Mouse (Mus musculus) kidney, embryonic 16.5 days (tissue): ENCODE measurements around the gene Tango6. TPM values are rescaled to one million over a fixed set of nuclear protein-coding genes. Genes with fewer than 3 reads are reported as not detected.

Source experiments
- ATAC-seq: fragments of 200-750 bp; cut with Nextera tagmentation; 2 replicates; pipeline ENCODE4 v1.8.0; 2017; ENCODE audit warnings: moderate TSS enrichment; ENCODE audit not compliant: low FRiP score, low TSS enrichment
- H3K27ac ChIP-seq: fragments of 300-500 bp; sonication (generic); 2 replicates; pipeline ENCODE4 v1.5.1; 2014; ENCODE audit warnings: low read length
- H3K27me3 ChIP-seq: fragments of 300-500 bp; sonication (generic); 2 replicates; pipeline ENCODE4 v1.6.1; 2014; ENCODE audit warnings: low read length, control low read depth, mixed read lengths; ENCODE audit not compliant: insufficient read depth
- H3K36me3 ChIP-seq: fragments of 300-500 bp; sonication (generic); 2 replicates; pipeline ENCODE4 v1.6.1; 2014; ENCODE audit warnings: low read length, control low read depth, mixed read lengths; ENCODE audit not compliant: insufficient read depth
- H3K4me1 ChIP-seq: fragments of 300-500 bp; sonication (generic); 2 replicates; pipeline ENCODE4 v1.6.1; 2014; ENCODE audit warnings: low read length, control low read depth, mixed read lengths; ENCODE audit not compliant: insufficient read depth
- H3K4me2 ChIP-seq: fragments of 300-500 bp; sonication (generic); replicated peaks from 2 replicates; pipeline ENCODE4 v1.6.1; 2014; ENCODE audit warnings: low read depth, low read length
- H3K4me3 ChIP-seq: fragments of 300-500 bp; sonication (generic); 2 replicates; pipeline ENCODE4 v1.5.1; 2014; ENCODE audit warnings: mild to moderate bottlenecking, low read length
- H3K9ac ChIP-seq: fragments of 300-500 bp; sonication (generic); replicated peaks from 2 replicates; pipeline ENCODE4 v1.6.1; 2014; ENCODE audit warnings: low read length
- H3K9me3 ChIP-seq: fragments of 300-500 bp; sonication (generic); 2 replicates; pipeline ENCODE4 v1.6.1; 2016; ENCODE audit warnings: low read length, control low read depth
- WGBS: fragments of 180-500 bp; shearing (Covaris S2); extraction: QIAGEN DNeasy Blood & Tissue Kit; methylation state at CpG from one replicate; pipeline ENCODE4 v1.1.7; 2014; 5-methylcytosine and 5-hydroxymethylcytosine counted together
- polyA plus RNA-seq: library from polyadenylated mRNA; unstranded; fragments of >200 nt; fragmentation: Nextera tagmentation; extraction: Ambion mirVana; gene quantifications from 2 replicates; pipeline ENCODE4 v1.2.1, GENCODE M21; 2015

Tango6 gene
- polyA plus RNA-seq, 1 experiment from 2014 or later, result 13.3 TPM

DNA sequence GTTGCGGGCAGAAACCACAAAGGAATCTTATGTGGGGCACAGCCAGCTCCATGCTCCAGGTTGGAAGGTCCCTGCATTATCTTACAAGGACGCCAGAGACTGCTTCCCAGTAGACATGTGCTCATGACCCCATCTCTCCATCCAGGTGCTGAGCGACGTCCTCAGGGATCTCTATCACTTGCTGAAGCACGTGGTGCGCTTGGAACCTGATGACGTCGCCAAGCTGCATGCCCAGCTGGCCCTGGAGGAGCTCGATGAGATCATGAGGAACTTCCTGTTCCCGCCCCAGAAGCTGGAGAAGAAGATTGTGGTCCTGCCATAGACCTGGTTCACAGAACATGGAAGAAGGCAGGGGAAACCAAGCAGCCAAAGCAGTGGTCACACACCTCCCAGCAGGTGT lies 167.2 kb downstream of the Tango6 start:
- Histone ChIP-seq H3K9me3 (no peaks in the 10 kb centered on the region), H3K4me3 (no peak overlapping the region), H3K27ac (no peak overlapping the region), H3K4me2 (no peak overlapping the region), H3K9ac (no peak overlapping the region), H3K36me3 (peaks cover 4% of the 10 kb centered on the region; the same call in 1 of the 2 replicates), H3K27me3 (no peaks in the 10 kb centered on the region), H3K4me1 (peaks cover 10% of the 10 kb centered on the region)
- ATAC-seq, result no peak
- 86% methylated on average over 10 of the region's 10 CpGs for WGBS

DNA sequence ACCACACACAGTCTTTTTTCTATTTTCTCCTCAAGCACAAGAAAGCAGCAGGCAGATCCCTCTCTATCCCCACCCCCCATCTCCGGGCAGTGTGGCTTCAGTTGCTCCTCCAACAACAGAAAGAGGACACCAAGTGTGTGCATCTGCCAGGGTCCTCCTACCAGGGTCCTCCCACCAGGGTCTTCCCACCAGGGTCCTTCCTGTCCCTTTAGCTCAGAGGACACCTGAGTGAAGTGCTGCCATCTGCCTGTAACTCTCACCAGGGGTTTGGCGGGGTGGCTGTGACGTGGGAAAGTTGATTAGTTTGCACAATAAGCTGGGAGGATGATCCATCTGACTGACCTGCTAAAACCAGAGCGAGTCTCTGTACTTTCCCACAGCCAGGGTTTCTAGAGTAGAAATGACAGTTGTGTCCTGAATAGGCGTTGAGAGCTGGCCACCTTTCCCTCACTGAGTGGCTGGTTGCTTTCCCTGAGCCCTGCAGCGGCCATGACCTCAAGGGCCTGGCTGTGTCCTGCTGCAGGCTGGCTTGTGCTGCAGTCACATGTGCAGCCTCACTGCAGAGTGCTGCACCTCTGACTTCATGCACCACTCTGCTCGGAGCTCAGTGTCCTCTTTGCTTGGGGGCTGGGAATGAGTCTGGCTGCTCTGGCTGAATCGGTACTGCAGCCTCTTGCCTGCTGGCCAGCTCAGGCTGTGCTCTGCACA lies 171.8 kb downstream of the Tango6 start:
- Histone ChIP-seq H3K4me3 (no peak overlapping the region), H3K27me3 (no peaks in the 10 kb centered on the region), H3K4me1 (peaks cover 13% of the 10 kb centered on the region), H3K27ac (peak overlapping the region; percentile 79), H3K4me2 (no peak overlapping the region), H3K36me3 (peaks cover 4% of the 10 kb centered on the region; the same call in 1 of the 2 replicates), H3K9ac (peak overlapping the region; percentile 15; the same call in 1 of the 2 replicates), H3K9me3 (no peaks in the 10 kb centered on the region)
- ATAC-seq, result peak; percentile 74
- 32% methylated on average over 8 of the region's 8 CpGs for WGBS

DNA sequence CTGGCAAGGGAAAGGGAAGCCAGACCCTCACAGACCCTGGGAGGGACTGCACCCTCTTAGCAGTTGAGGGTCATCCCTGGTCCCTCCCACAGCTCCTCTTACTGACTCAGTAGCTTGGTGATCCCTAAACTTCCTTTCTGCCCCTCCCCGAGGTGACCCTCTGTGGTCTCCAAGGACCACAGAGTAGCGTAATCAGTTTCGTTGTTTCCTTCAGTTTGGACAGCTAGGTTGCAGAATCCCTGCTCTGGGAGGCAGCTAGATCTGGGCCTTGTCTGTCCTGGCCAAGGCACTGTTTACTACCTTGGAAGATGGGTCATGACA lies 172.3 kb downstream of the Tango6 start:
- WGBS, result 50% methylated on average over 3 of the region's 3 CpGs
- no peak overlapping the region for H3K4me3 ChIP-seq
- H3K9ac ChIP-seq, result no peak overlapping the region
- H3K4me2 ChIP-seq, result no peak overlapping the region
- peaks cover 13% of the 10 kb centered on the region for H3K4me1 ChIP-seq
- peaks cover 4% of the 10 kb centered on the region; the same call in 1 of the 2 replicates for H3K36me3 ChIP-seq
- no peaks in the 10 kb centered on the region for H3K9me3 ChIP-seq
- H3K27me3 ChIP-seq, result no peaks in the 10 kb centered on the region
- peak overlapping the region; percentile 79 for H3K27ac ChIP-seq
- ATAC-seq, result no peak; the same call in 1 of the 2 replicates

DNA sequence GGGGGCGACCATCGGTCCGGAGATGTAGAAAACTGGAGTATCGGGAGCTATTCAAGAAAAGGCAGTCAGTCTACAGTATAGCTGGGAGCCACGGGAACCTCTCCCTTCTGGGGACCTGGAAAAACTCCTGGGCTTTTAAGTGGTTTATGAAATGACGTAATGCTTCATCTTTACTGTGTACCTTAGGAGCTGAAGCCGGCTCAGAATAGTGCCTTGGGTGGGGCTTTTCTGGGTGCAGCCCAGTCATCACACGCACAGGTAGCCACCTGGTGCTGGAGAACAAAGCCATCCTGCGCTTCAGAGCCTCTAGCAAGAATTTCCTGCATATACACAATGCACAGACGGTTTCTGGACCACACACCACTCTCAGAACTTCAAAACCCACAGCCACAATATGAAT lies 180.0 kb downstream of the Tango6 start:
- Histone ChIP-seq H3K9me3 (no peaks in the 10 kb centered on the region), H3K27ac (no peak overlapping the region), H3K9ac (no peak overlapping the region), H3K4me1 (no peaks in the 10 kb centered on the region), H3K4me2 (no peak overlapping the region), H3K36me3 (no peaks in the 10 kb centered on the region), H3K4me3 (no peak overlapping the region), H3K27me3 (no peaks in the 10 kb centered on the region)
- ATAC-seq, result no peak
- WGBS, result 91% methylated on average over 10 of the region's 10 CpGs

DNA sequence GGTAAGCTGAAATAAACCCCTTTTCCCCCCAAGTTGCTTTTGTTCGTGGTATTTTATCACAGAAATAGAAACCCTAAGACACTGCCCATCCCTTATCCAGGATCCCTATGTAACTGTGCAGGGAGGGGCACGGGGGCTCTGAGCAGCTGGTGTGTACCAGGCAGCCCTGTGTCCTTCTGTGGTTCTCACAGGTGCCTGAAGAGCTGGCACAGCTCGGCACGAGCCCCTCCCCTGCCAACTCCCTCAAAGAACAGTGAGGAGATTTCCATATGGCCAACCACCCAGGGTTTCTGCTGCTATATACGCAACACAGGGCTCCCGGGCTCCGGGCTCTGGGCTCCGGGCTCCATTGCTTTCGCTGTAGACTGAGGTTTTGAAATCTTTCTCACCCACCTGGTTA lies 182.5 kb downstream of the Tango6 start:
- 83% methylated on average over 9 of the region's 9 CpGs for WGBS
- peaks cover 5% of the 10 kb centered on the region; the same call in 1 of the 2 replicates for H3K27me3 ChIP-seq
- H3K9me3 ChIP-seq, result no peaks in the 10 kb centered on the region
- H3K4me2 ChIP-seq, result no peak overlapping the region
- no peak overlapping the region for H3K9ac ChIP-seq
- H3K27ac ChIP-seq, result no peak overlapping the region
- H3K36me3 ChIP-seq, result no peaks in the 10 kb centered on the region
- H3K4me3 ChIP-seq, result no peak overlapping the region
- no peaks in the 10 kb centered on the region for H3K4me1 ChIP-seq
- no peak for ATAC-seq

DNA sequence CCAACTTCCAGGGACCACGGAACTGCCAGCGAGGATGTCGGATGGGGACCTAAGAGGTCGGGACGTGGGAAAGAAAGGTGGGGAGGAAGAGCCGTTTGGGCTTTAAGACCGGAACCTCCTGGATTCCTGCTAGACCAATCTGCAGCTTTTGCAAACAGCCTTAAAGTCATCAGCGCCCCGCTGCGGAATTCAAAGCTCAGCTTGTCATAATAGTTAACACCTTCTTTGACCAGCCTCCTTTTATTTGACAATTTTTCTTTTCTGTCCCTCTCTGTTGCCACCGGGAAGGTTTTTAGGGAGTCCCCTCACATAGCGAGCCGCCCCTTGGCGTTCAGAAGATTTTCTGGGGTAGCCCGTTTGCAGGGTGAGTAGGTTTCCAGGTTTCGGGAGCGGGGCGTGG lies 187.2 kb downstream of the Tango6 start, which contains the start of gene Has3:
TSS of gene Has3 (plus strand) at position 192 of the 400 bp plus-strand sequence.
- Histone ChIP-seq H3K9me3 (no peaks in the 10 kb centered on the region), H3K4me1 (peaks cover 24% of the 10 kb centered on the region), H3K27me3 (peaks cover 8% of the 10 kb centered on the region; the same call in 1 of the 2 replicates), H3K9ac (peak within 1 kb of the TSS; percentile 65), H3K4me2 (peak within 1 kb of the TSS; percentile 96), H3K4me3 (peak within 1 kb of the TSS; percentile 62), H3K27ac (no peak within 1 kb of the TSS), H3K36me3 (peaks cover 10% of the 10 kb centered on the region)
- WGBS, result under 1% methylated on average over 18 of the region's 18 CpGs
- no peak for ATAC-seq

DNA sequence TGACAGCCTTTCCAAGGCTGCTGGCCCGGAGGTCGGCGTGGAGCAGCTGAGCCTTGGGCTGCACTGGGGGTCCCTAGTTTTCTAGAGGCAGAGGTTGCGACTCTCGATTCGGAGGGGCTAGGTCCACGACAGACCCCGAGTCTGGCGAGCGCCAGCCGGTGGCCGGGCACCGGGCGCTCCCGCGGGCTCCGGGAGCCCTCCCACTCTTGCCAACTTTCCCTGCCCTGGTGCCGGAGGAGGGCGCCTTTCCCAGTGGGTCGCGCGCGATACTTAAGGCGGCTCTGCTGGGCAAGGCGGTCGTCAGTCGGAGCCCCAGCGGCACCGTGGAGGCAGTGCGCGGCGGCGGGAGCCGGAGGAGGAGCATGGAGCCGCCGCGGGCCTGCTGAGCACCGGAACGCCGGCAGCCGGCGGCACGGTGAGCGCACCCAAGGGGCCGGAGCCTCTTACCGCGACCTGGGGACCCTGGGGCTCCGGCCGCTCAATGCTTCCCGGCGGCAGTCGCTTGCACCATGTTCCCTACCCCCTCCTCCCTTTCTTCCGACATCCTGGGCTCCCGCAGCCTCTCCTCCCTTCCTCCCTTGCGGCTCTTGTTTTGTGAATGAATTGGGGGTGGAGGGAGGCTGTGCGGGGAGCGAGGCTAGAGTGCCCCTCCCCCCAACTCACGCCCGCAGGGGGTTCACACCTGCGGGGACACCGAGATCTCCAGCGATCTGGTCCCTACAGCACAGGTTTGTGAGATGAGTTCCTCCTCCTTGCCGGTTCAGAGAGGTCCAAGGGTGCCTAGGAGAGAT lies 187.9 kb downstream of the Tango6 start:
- ATAC-seq, result peak; percentile 72
- Histone ChIP-seq H3K27me3 (peaks cover 8% of the 10 kb centered on the region; the same call in 1 of the 2 replicates), H3K36me3 (peaks cover 10% of the 10 kb centered on the region), H3K4me1 (peaks cover 24% of the 10 kb centered on the region), H3K4me2 (peak overlapping the region; percentile 96), H3K9ac (peak overlapping the region; percentile 65), H3K9me3 (no peaks in the 10 kb centered on the region), H3K27ac (no peak overlapping the region), H3K4me3 (peak overlapping the region; percentile 62)
- under 1% methylated on average over 63 of the region's 63 CpGs for WGBS

DNA sequence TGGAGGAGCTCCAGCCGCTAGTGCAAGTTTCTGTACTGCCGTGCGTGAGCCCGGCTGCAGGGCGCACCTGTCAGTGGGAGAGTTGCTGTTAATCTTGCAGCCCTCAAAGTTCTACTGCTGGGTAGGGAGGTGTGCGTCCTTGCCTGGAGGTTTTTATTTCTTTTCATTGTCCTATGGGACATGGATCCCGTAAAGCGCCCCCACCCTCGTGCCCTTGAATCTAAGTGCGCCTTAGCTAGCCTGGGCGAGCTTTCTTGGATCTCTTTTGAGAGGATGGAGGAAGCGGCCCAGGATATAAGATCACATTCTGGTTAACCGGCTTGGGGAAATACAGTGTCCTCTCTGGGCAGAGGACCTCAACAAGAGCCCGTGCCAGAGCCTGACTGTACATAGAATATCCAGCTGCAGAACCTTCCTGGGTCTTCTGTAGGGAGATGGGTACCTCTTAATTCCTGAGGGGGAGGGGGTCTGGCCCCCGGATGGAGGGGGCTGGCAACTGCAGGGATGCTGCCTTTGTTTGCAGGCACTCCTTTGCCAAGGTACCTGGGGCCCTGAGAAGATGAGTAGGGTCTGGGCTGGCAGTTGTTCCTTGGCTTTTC lies 188.6 kb downstream of the Tango6 start:
- H3K9ac ChIP-seq, result peak overlapping the region; percentile 65
- peaks cover 24% of the 10 kb centered on the region for H3K4me1 ChIP-seq
- H3K27me3 ChIP-seq, result peaks cover 8% of the 10 kb centered on the region; the same call in 1 of the 2 replicates
- H3K4me3 ChIP-seq, result peak overlapping the region; percentile 62
- 0% methylated on average over 15 of the region's 15 CpGs for WGBS
- H3K36me3 ChIP-seq, result peaks cover 10% of the 10 kb centered on the region
- peak overlapping the region; percentile 96 for H3K4me2 ChIP-seq
- H3K27ac ChIP-seq, result no peak overlapping the region
- no peaks in the 10 kb centered on the region for H3K9me3 ChIP-seq
- peak; percentile 24 for ATAC-seq

DNA sequence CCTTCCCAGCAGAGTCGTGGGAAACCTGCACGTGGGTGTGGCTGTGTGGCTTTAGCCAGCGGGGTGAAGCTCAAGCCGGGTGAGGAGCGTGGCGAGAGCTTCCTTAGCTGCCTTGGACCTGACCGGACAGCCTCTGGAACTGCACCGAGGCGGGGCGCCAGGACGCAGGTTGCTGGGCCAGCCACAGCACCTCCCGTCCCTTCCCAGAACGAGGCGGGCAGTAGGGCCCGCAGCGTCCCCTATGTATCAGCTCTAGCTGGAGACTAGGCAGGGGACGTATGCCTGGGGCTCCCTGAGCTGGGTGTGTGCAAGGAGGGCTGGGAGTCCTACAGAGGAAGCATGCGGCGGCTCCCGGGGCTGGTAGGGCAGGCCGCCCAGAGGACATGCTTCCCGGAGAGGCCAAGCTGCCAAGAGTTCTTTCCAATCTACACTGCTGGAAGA lies 189.1 kb downstream of the Tango6 start:
- under 1% methylated on average over 22 of the region's 22 CpGs for WGBS
- H3K9ac ChIP-seq, result peak overlapping the region; percentile 65
- H3K9me3 ChIP-seq, result no peaks in the 10 kb centered on the region
- peak; percentile 67 for ATAC-seq
- no peak overlapping the region; the same call in 1 of the 2 replicates for H3K27ac ChIP-seq
- H3K4me3 ChIP-seq, result peak overlapping the region; percentile 62
- peaks cover 10% of the 10 kb centered on the region for H3K36me3 ChIP-seq
- peaks cover 24% of the 10 kb centered on the region for H3K4me1 ChIP-seq
- H3K4me2 ChIP-seq, result peak overlapping the region; percentile 96
- H3K27me3 ChIP-seq, result peaks cover 8% of the 10 kb centered on the region; the same call in 1 of the 2 replicates
